Mouse (Mus musculus) spleen, adult 2 months (tissue): ENCODE results near the gene Bmpr1b. TPM values are rescaled to one million over a fixed set of nuclear protein-coding genes. Genes with fewer than 3 reads are reported as not detected.

Experiments
- DNase-seq, 2 experiments: peaks; one replicate each; pipeline versions ENCODE4 v3.0.0 to v3.0.0-alpha.2; 2012 to 2021; ENCODE audit warnings: low spot score in 2 of 2, low read depth in 1 of 2
- H3K27ac ChIP-seq: fragments of 200-500 bp; 2 replicates; pipeline ENCODE4 v1.5.1; 2012; ENCODE audit warnings: low read length, inconsistent platforms; ENCODE audit not compliant: insufficient read depth
- H3K27me3 ChIP-seq: fragments of 200-500 bp; 2 replicates; pipeline ENCODE4 v1.6.1; 2012; ENCODE audit warnings: mild to moderate bottlenecking, moderate library complexity, low read length, inconsistent platforms; ENCODE audit not compliant: control insufficient read depth, insufficient read depth
- H3K36me3 ChIP-seq: fragments of 200-500 bp; 2 replicates; pipeline ENCODE4 v1.6.1; 2012; ENCODE audit warnings: mild to moderate bottlenecking, low read length, inconsistent platforms; ENCODE audit not compliant: control insufficient read depth, insufficient read depth
- H3K4me1 ChIP-seq: fragments of 200-500 bp; 2 replicates; pipeline ENCODE4 v1.6.1; 2011; ENCODE audit warnings: inconsistent platforms; ENCODE audit not compliant: control insufficient read depth, insufficient read depth, insufficient read length
- H3K4me3 ChIP-seq: fragments of 200-500 bp; 2 replicates; pipeline ENCODE4 v1.5.1; 2011; ENCODE audit warnings: mild to moderate bottlenecking, inconsistent platforms; ENCODE audit not compliant: insufficient read depth, insufficient read length; ENCODE audit errors: extremely low read depth
- CTCF ChIP-seq: fragments of 200-500 bp; IDR thresholded peaks from 2 replicates; pipeline ENCODE4 v1.5.1; 2011; ENCODE audit warnings: mild to moderate bottlenecking, inconsistent platforms; ENCODE audit not compliant: insufficient read depth, insufficient read length, insufficient replicate concordance; ENCODE audit errors: extremely low read depth
- POLR2A ChIP-seq: fragments of 200-500 bp; IDR thresholded peaks from 2 replicates; pipeline ENCODE4 v1.6.1; 2011; ENCODE audit warnings: low read depth, low read length, inconsistent platforms
- WGBS: fragments of 180-500 bp; shearing (Covaris S2); methylation state at CpG from one replicate; pipeline ENCODE4 v1.1.7; 2018; 5-methylcytosine and 5-hydroxymethylcytosine counted together
- polyA plus RNA-seq: library from polyadenylated mRNA; depleted of rRNA; stranded (reverse); fragments of >200 nt; gene quantifications from 2 replicates; pipeline ENCODE4 v1.2.3, GENCODE M21; 2012; rRNA removed

The Bmpr1b gene
- polyA plus RNA-seq, 1 experiment = 0.06 TPM

GRCm38 (mm10) chr3:141792106-141792505 lies 377.1 kb downstream of the Bmpr1b start:
- H3K27ac ChIP-seq = no peak overlapping the region
- H3K4me3 ChIP-seq = no peak overlapping the region
- TF ChIP-seq POLR2A = no peak
- TF ChIP-seq CTCF = no peak
- H3K36me3 ChIP-seq = no peaks in the 10 kb centered on the region
- no peak for DNase-seq
- no peaks in the 10 kb centered on the region for H3K27me3 ChIP-seq
- no peaks in the 10 kb centered on the region for H3K4me1 ChIP-seq
- 75% methylated on average over 1 of the region's 1 CpGs for WGBS

DNA sequence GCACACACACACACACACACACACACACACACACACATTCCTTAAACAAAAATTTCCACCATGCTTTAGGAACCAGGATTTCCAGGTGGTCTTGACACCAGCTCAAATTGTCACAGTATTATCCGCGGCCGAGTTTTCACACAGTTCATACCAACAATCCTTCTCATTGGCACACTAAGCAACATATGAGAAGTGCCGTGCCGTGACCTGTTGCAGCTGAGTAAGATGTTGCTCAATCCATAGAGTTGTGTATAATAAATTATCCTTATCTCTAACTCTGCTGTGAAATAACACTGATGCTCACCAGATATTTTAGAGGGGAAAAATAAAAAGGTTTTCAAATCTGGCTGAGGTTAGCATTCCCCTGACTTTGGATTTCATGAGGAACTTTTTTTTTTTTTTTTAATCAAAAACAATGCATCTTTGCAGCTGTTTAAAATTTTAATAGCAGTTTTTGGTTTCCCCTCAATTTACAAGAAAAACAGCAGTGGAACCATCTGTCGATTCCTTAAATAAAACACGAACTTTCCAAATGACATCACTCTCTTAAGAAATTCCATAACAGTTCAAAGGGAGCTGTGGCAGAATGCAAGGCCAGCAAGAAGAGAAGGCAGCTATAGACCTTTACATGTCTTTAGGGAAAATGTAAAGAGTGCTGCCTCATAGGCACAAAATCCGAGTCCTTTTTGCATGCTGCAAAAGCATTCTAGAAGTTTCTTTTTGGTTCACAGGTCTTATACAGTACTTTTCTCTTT lies 378.0 kb downstream of the Bmpr1b start:
- H3K4me1 ChIP-seq = no peaks in the 10 kb centered on the region
- no peaks in the 10 kb centered on the region for H3K36me3 ChIP-seq
- no peak for TF ChIP-seq CTCF
- TF ChIP-seq POLR2A = no peak
- 91% methylated on average over 8 of the region's 8 CpGs for WGBS
- H3K4me3 ChIP-seq = no peak overlapping the region
- DNase-seq = no peak
- H3K27me3 ChIP-seq = no peaks in the 10 kb centered on the region
- no peak overlapping the region for H3K27ac ChIP-seq

Other genes with a start within 250 kb of the Bmpr1b start
- 27.4 and 31.1 TPM in 2 replicates for gene Pdlim5, start 226.3 kb upstream of the Bmpr1b start, polyA plus RNA-seq